Mouse (Mus musculus): Measurements from ENCODE around the gene Flvcr2. TPM values are rescaled to one million over a fixed set of nuclear protein-coding genes. Genes with fewer than 3 reads are reported as not detected.

Gene Flvcr2
- total and polyA plus RNA-seq, 2 experiments: 2.8 TPM

GRCm38 (mm10) chr12:85707391-85707790 is 38.9 kb upstream of the Flvcr2 start:
- no peaks in the 10 kb centered on the region for H3K79me2 ChIP-seq (ENCODE audit: control insufficient read depth, insufficient read depth, low read length)
- H3K27ac ChIP-seq (replicated peaks; ENCODE audit: insufficient read depth, low read depth, low read length): no peak overlapping the region
- H3K4me1 ChIP-seq (ENCODE audit: control insufficient read depth, insufficient read depth, low read length): peaks cover 3% of the 10 kb centered on the region; the same call in 1 of the 2 replicates
- DNase-seq (ENCODE audit: extremely low read depth, low read depth, low spot score): no peak
- WGBS: 91% methylated on average over 11 of the region's 11 CpGs
- H3K36me3 ChIP-seq (ENCODE audit: control insufficient read depth, insufficient read depth, low read length): no peaks in the 10 kb centered on the region
- H3K27me3 ChIP-seq (ENCODE audit: control insufficient read depth, insufficient read depth, low read length): no peaks in the 10 kb centered on the region
- no peak overlapping the region for H3K4me3 ChIP-seq (ENCODE audit: insufficient read depth, low read depth, low read length)
- no peak overlapping the region for H3K9ac ChIP-seq (ENCODE audit: low read depth, low read length)
- TF ChIP-seq POLR2A (IDR thresholded peaks at IDR 0.05; ENCODE audit: extremely low read depth, insufficient read depth, low read length): no peak
- no peak for TF ChIP-seq CTCF (IDR thresholded peaks at IDR 0.05; ENCODE audit: low read depth, low read length)

DNA sequence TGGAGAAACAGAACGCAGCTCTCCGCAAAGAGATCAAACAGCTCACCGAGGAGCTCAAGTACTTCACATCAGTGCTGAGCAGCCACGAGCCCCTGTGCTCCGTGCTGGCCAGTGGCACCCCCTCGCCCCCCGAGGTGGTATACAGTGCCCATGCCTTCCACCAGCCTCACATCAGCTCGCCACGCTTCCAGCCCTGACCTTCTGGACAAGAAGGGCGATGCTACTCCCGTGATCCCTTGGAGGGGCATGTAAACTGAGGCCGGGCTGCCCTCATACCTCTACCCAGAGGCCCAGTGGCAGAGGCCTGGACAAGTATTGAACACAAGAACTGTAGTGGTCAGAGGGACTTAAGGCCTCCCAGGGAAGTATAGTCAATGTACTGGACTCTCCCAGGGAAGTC is 37.8 kb upstream of the Flvcr2 start:
- H3K27ac ChIP-seq (replicated peaks; ENCODE audit: insufficient read depth, low read depth, low read length): no peak overlapping the region
- TF ChIP-seq POLR2A (IDR thresholded peaks at IDR 0.05; ENCODE audit: extremely low read depth, insufficient read depth, low read length) (no peak), CTCF (IDR thresholded peaks at IDR 0.05; ENCODE audit: low read depth, low read length) (no peak)
- H3K4me1 ChIP-seq (ENCODE audit: control insufficient read depth, insufficient read depth, low read length): peaks cover 3% of the 10 kb centered on the region; the same call in 1 of the 2 replicates
- no peaks in the 10 kb centered on the region for H3K79me2 ChIP-seq (ENCODE audit: control insufficient read depth, insufficient read depth, low read length)
- no peak overlapping the region for H3K4me3 ChIP-seq (ENCODE audit: insufficient read depth, low read depth, low read length)
- no peak for DNase-seq (ENCODE audit: extremely low read depth, low read depth, low spot score)
- no peak overlapping the region for H3K9ac ChIP-seq (ENCODE audit: low read depth, low read length)
- no peaks in the 10 kb centered on the region for H3K36me3 ChIP-seq (ENCODE audit: control insufficient read depth, insufficient read depth, low read length)
- no peaks in the 10 kb centered on the region for H3K27me3 ChIP-seq (ENCODE audit: control insufficient read depth, insufficient read depth, low read length)
- 89% methylated on average over 12 of the region's 12 CpGs for WGBS

DNA sequence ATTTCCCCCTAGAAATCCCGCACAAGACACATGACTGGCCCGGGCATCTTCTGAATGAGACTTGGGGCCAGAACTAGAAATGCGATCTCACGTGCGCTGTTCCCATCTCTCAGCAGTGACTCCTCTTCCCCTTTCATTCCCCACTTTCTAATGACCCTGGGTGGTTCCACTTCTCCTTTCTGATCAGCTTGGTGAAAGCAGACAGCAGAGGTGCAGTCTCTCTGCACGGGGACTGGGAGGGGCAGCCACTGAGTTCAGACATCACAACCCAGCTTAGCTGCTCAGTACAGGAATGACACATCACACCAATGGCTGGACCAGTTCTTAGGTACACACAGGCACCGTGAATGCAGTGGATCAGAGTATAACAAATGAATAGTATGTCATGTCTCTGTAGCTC is 35.6 kb upstream of the Flvcr2 start:
- H3K9ac ChIP-seq (ENCODE audit: low read depth, low read length): no peak overlapping the region

GRCm38 (mm10) chr12:85712587-85712986 is 33.8 kb upstream of the Flvcr2 start:
- 84% methylated on average over 2 of the region's 2 CpGs for WGBS
- no peaks in the 10 kb centered on the region for H3K36me3 ChIP-seq (ENCODE audit: control insufficient read depth, insufficient read depth, low read length)
- no peaks in the 10 kb centered on the region for H3K4me1 ChIP-seq (ENCODE audit: control insufficient read depth, insufficient read depth, low read length)
- no peak for DNase-seq (ENCODE audit: extremely low read depth, low read depth, low spot score)
- no peaks in the 10 kb centered on the region for H3K79me2 ChIP-seq (ENCODE audit: control insufficient read depth, insufficient read depth, low read length)
- H3K27ac ChIP-seq (replicated peaks; ENCODE audit: insufficient read depth, low read depth, low read length): no peak overlapping the region
- no peak overlapping the region for H3K9ac ChIP-seq (ENCODE audit: low read depth, low read length)
- H3K4me3 ChIP-seq (ENCODE audit: insufficient read depth, low read depth, low read length): no peak overlapping the region
- no peaks in the 10 kb centered on the region for H3K27me3 ChIP-seq (ENCODE audit: control insufficient read depth, insufficient read depth, low read length)
- no peak for TF ChIP-seq POLR2A (IDR thresholded peaks at IDR 0.05; ENCODE audit: extremely low read depth, insufficient read depth, low read length)

More for the DNA sequence above, 35.6 kb upstream of the Flvcr2 start:
- Histone ChIP-seq H3K4me1 (ENCODE audit: control insufficient read depth, insufficient read depth, low read length) (no peaks in the 10 kb centered on the region), H3K27ac (replicated peaks; ENCODE audit: insufficient read depth, low read depth, low read length) (no peak overlapping the region), H3K79me2 (ENCODE audit: control insufficient read depth, insufficient read depth, low read length) (no peaks in the 10 kb centered on the region), H3K36me3 (ENCODE audit: control insufficient read depth, insufficient read depth, low read length) (no peaks in the 10 kb centered on the region), H3K4me3 (ENCODE audit: insufficient read depth, low read depth, low read length) (no peak overlapping the region), H3K27me3 (ENCODE audit: control insufficient read depth, insufficient read depth, low read length) (no peaks in the 10 kb centered on the region)
- peak; percentile 27 for DNase-seq (ENCODE audit: extremely low read depth, low read depth, low spot score)
- WGBS: 77% methylated on average over 7 of the region's 7 CpGs
- TF ChIP-seq POLR2A (IDR thresholded peaks at IDR 0.05; ENCODE audit: extremely low read depth, insufficient read depth, low read length): no peak

DNA sequence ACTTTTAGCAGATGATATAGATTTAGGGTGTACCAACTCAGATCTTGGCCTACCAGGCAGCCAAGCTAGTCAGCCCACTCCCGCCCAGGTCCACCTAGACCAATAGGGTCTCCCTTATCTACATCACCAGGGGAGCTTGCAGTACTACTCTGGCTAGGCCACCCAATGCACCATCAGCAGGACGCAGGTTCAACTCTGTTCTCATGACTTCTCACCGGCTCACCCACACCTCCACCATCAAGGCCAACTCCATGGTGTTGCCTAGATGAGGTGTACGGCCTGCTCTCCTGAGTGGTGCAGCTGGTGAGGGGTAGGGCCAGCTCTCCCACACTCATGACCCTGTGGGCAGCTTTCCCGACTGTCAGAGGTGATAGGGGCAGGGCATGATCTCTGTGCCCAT is 32.2 kb upstream of the Flvcr2 start:
- H3K79me2 ChIP-seq (ENCODE audit: control insufficient read depth, insufficient read depth, low read length): no peaks in the 10 kb centered on the region
- H3K36me3 ChIP-seq (ENCODE audit: control insufficient read depth, insufficient read depth, low read length): no peaks in the 10 kb centered on the region
- DNase-seq (ENCODE audit: extremely low read depth, low read depth, low spot score): no peak
- no peak overlapping the region for H3K9ac ChIP-seq (ENCODE audit: low read depth, low read length)
- no peaks in the 10 kb centered on the region for H3K27me3 ChIP-seq (ENCODE audit: control insufficient read depth, insufficient read depth, low read length)
- 96% methylated on average over 5 of the region's 5 CpGs for WGBS
- H3K4me1 ChIP-seq (ENCODE audit: control insufficient read depth, insufficient read depth, low read length): no peaks in the 10 kb centered on the region
- no peak overlapping the region for H3K27ac ChIP-seq (replicated peaks; ENCODE audit: insufficient read depth, low read depth, low read length)
- no peak for TF ChIP-seq POLR2A (IDR thresholded peaks at IDR 0.05; ENCODE audit: extremely low read depth, insufficient read depth, low read length)
- TF ChIP-seq CTCF (IDR thresholded peaks at IDR 0.05; ENCODE audit: low read depth, low read length): no peak
- H3K4me3 ChIP-seq (ENCODE audit: insufficient read depth, low read depth, low read length): no peak overlapping the region

- TF ChIP-seq CTCF (IDR thresholded peaks at IDR 0.05; ENCODE audit: low read depth, low read length) (no peak), POLR2A (IDR thresholded peaks at IDR 0.05; ENCODE audit: extremely low read depth, insufficient read depth, low read length) (no peak)
- Histone ChIP-seq H3K4me3 (ENCODE audit: insufficient read depth, low read depth, low read length) (no peak overlapping the region), H3K27ac (replicated peaks; ENCODE audit: insufficient read depth, low read depth, low read length) (no peak overlapping the region), H3K79me2 (ENCODE audit: control insufficient read depth, insufficient read depth, low read length) (no peaks in the 10 kb centered on the region), H3K27me3 (ENCODE audit: control insufficient read depth, insufficient read depth, low read length) (no peaks in the 10 kb centered on the region), H3K4me1 (ENCODE audit: control insufficient read depth, insufficient read depth, low read length) (no peaks in the 10 kb centered on the region), H3K36me3 (ENCODE audit: control insufficient read depth, insufficient read depth, low read length) (no peaks in the 10 kb centered on the region), H3K9ac (ENCODE audit: low read depth, low read length) (no peak overlapping the region)
- 44% methylated on average over 4 of the region's 4 CpGs for whole genome bisulfite sequencing
- no peak for DNase-seq (ENCODE audit: extremely low read depth, low read depth, low spot score)
Observed at GRCm38 (mm10) chr12:85725306-85725705, 21.0 kb upstream of the Flvcr2 start.

All from liver, adult 2 months (tissue).